Mouse (Mus musculus) layer of hippocampus, postnatal 36 days (tissue): ENCODE data around the gene Pias3. TPM values are rescaled to one million over a fixed set of nuclear protein-coding genes. Genes with fewer than 3 reads are reported as not detected.
"Not testable (repeated sequence)": the region's sequence is repeated elsewhere in the genome, so short reads cannot be mapped to it uniquely, and the experiment has no call there.

Experiments
- DNase-seq, 2 experiments: peaks; one replicate each; pipeline ENCODE4 v3.0.0; 2022
- total RNA-seq, 2 experiments: library from RNA; stranded (reverse); gene quantifications; 2 replicates each; pipeline ENCODE4 v1.2.3; 2021

Pias3 gene
- total RNA-seq = 10 to 100 TPM; 26.1 to 27.5 TPM

DNA sequence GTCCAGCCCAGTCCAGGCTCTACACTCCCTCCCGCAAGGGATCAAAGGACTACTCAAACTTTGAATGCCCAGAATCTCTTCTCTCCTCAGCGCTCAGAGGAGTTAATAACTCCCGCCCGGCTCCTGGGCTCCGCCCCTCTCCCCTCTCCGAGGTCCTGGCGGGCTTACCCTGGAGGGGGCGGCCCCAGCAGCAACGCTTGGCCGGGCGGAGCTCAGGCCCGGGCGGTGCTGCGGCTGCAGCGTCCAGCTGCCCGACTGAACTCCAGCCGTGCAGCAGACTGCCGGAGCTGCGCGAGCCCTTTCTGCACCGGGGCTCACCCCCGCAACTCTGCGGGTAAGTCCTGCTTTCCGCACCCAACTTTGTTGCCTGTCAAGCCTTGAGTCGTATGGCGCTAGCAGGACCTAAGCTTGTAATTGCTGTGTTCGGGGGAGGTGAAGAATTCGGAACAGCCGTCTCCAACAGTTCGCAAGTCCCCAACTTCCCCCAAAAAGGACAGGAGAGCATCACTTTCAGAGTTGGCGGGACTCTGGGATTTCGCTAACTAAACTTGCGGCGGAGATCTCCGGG, at the start of gene Pias3:
Gene Pias3, plus strand, starts transcription at position 187 of the 568 bp plus-strand sequence.
- DNase-seq = peak; percentile 55 to 72

DNA sequence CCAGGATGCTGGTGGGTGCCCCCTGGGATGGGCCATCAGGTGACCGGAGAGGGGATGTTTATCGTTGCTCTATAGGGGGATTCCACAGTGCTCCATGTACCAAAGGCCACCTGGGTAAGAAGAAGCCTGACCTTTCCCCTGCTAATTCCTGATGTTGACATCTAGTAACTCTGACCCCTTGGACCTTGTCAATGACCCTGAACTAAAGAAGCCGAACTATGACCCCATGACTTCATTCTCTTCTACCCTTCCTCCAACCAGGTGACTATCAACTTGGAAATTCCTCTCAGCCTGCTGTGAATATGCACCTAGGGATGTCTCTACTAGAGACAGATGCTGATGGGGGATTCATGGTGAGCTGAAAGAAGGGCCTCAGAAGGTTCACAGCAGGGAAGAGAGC, 48.8 kb upstream of the Pias3 start:
- DNase-seq = no peak

DNA sequence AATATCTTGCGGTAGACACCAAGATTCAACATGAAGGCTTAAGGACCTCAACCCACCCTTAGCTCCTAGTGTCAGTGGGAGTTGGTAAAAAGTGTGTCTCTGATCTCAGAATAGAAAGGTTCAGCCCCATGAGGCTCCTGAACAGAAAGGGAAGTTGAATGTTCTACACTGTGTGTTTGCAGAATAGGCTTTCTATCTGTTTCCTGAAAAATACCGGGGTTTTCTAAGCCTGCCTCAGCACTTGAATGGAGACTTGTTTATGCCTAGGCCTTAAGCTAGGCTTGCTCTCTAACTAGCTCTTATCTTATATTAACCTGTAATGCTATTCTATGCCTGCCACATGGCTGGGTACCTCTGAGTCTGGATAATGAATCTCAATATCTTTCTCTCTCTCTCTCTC, 35.3 kb upstream of the Pias3 start:
- no peak for DNase-seq

DNA sequence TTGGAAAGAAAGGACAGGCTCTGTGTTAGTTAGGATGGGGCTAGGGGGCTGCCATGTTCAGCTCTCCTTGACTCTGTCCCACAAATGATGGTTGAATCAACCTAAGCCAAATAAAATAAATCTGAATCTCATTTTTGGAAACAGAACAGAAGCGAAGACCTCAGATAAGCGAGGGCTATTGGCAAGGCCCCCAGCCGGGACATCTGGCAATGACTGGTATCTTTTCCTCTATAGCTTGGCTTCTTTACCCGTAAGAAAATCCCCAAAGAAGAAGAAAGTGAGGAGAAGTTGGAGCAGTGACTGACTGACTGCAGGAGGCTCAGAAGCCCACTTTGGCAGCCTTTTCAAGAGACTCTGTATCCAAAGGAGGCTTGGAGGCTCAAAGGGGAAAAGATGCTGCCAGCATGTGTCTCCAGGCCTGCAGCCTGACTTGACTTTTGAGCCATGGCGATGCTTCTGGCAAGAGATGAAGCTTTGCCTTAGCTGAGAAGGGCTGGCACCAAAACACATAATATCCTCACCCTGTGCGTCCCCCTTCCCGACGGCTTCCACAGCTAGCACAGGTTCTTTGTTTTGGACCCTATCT, 33.4 kb upstream of the Pias3 start:
- DNase-seq = no peak

DNA sequence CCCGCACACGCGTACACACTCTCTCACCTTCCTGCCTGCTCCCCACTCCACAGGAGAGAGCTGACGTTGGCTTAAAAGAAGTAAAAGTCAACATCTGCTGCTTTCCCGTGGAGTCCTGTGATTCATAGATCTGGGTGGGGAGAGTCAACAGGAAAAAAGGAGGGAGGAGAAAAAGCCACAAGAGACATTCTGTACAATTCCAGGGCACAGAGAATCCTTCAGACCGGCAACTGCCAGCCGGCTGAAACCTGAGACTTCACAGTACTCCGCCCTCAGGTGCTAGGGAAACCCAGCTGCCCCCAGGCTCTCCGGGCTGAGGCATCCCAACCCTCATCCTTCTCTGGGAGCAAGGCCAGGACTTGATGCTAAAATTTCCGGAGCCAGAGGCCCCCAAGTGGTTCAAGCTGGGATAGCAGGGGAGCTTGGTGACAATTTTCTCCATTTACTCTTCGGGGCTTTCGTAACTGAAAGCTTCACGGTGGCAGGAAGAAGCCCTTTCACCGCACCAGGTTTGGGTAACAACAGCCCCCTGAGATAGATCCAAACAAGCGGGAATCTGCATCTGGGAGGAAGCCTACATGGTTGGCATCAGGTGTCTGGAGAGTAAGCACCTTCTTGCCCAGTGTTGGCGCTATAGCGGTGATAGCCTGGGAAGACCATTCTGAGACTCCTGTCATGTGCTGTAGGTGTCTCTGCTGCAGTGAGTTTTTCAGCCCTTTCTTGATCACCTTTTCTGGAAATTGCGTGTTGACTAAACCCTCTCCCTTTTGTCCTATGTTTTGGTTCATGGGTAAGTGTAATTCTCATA, 32.5 kb upstream of the Pias3 start:
- peak; percentile 82 to 86 for DNase-seq

DNA sequence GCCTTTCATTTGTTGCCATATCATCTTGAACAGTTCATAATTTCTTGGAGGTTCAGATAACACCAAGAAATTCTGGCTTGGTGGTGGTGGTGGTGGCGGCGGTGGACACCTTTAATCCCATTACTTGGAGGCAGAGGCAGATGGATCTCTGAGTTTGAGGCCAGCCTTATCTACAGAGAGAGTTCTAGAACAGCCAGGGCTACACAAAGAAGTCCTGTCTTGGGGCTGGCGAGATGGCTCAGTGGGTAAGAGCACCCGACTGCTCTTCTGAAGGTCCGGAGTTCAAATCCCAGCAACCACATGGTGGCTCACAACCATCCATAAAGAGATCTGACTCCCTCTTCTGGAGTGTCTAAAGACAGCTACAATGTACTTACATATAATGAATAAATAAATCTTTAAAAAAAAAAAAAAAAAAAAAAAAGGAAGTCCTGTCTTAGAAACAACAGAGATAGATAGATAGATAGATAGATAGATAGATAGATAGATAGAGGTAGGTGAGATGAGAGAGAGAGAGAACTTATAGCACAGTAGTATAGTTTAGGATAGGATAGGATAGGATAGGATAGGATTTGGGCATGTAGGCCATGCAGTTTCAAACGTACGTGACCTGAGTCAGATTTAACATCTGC, 30.3 kb upstream of the Pias3 start:
- not testable (repeated sequence) for DNase-seq

DNA sequence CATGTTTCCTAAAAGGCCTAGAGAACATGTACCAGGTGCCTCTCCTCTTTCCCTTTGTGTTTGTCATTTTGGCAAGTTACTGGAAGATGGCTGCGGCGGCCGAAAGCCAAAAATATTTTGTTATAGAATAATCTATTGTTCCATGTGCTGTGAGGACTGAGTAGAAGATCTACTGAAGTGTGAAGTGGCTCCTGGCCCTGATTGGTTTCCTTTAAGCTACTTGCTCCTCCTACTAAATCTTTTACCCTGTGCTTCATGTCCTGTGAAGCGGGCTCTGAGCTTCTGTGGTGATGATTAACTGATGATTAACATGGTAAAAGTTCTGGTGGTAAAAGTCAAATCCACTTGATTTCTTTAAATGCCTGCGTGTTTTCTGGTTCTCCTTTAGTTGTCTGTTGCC, 29.3 kb upstream of the Pias3 start:
- no peak for DNase-seq

DNA sequence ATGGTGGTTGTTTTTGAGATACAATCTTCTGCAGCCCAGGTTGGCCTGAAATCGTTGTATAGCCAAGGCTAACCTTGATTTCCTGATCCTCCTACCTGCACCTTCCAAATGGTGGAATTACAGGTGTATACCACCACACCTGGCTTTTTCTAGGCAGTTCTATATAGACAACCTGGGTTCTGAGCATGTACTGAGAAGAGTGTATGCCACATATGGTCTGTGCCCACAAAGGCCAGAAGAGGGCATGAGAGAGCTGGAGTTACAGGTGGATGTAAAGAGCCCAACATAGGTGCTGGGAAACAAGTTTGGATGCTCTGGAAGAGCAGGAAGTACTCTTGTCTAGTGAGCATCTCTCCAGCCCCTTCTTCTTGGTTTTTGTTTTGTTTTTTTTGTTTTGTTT, 28.9 kb upstream of the Pias3 start:
- DNase-seq = no peak

DNA sequence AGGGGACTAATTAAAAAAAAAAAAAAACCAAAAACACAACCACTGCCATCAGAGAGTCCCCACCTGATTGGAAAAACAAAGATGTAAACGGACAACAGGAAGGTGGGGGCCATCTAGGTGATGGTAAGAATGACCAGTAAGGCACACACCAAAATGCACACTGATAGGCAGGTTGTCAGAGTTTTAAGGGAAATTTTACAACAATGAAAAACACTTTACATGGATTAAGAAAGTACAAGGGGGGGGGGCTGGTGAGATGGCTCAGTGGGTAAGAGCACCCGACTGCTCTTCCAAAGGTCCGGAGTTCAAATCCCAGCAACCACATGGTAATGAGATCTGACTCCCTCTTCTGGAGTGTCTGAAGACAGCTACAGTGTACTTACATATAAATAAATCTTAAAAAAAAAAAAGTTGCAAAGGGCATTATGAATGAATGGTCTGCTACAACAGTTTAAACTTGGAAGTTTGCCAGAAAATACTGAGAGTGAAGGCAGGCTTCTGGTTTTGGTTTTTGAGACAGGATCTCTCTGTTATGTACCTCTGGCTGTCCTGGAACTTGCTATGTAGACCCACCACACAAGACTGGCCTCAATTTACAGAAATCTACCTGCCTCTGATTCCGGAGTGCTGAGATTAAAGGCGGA, 27.6 kb upstream of the Pias3 start:
- DNase-seq = no peak

DNA sequence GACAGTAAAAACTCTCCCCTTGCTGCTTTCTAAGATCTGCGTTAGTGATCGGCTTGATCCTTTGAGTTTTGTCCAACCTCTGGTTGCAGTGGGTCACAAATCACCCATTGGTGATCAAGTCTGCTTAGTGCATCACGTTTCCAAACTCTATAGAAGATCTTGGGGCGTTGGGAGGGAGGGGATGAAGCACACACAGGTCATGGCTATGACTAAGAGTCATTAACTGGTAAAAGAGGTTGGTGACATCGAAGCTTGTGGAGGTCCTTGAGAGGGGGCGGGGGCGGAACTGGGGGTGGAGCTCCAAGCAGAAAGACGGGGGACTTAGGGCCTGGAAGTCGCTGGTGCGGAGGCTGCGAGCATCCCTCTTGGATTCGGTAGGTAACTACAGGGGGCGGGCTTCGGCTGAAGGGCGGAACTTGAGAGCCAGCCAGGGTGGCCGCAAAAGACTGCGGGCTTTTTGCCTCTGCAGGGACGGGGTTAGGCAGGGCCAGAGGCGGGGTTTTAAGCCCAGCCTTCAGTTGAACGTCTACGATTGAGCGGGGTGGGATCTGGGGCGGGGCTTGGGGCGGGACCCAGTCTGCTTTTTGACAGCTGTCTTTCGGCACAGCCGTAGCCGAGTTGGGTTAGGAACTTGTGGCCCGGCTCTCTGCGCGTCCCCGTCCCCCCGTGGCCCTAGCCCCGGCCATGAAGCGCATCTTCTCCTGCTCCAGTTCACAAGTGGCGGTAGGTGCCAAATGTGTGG, 26.3 kb upstream of the Pias3 start, which contains the start of gene Ankrd35:
Gene Ankrd35, plus strand, starts transcription at position 405 of the 742 bp plus-strand sequence.
- DNase-seq = peak; percentile 71 to 75

DNA sequence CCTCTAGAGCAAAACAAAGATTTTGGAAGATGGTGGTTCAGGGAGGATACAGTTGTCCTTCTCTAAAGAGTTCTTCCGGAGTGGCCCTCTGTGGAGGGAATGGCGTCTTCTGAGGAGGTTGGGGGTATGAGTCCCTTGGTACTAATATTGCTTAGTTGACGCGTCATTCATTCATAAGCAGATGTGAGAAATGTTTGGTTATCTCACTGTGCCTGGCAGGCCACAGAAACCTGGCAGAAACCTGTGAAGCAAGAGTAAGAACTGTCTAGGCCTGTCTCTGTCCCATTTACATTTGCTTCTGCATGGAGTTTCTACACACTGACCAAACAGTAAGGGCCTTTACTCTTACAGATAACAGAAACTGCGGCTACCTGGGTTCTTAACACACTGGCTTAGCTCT, 24.7 kb upstream of the Pias3 start:
- DNase-seq = no peak

DNA sequence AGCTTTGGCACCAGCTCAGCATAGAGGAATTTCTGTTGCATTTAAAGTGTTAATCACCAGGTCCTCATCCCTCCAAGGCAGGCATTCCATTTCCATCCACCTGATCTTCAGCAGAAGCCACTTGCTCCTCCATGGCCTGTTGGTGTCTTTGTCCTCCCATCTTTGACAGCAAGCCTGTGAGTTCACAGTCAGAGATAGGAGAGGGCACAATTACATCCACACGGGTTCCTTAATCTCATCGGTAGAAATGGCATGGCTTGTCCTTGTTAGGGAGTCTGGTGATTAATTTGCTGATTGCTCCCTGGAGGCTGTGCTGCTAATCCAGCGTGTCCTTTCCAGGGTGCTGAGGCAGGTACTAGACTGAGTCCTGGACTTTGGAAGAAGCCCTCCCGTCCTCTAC, 22.7 kb upstream of the Pias3 start:
- no peak for DNase-seq

DNA sequence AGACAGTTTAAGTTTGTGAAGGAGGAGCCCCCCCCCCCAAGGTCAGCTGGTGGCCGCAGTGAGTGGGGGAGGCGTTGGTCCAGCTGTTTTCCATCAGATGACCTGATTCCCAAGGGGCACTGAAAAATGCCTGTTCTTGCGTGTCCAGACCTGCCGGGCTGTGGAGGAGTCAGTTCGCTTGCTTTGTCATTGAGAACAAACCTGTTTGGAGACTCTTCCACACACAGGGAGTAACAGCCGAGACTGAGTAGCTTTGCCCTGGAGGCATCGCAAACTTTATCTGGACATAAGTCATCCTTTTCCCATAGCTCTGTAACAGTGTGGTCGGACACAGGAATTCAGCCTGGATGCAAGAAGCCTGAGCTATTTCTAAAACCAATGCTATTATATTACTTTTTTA, 21.7 kb upstream of the Pias3 start:
- no peak for DNase-seq

DNA sequence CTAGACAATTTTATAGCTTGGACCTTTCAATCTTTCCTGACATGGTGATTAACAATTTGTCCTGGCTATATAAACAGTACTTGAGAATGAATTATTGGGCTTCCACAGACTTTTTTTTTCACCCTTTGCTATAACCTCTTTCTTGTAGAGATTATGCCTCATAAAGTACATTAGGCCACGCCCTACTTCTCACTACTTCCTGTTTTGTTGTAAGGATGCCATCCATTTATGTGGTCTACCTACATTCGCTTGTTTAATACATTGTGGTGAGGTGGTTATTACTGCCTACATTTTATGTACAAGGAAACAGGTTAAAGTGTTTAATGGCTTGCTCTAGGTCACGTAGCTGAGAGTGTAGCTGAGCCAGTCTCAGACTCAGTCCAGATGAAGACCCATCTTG, 21.0 kb upstream of the Pias3 start:
- DNase-seq = no peak

DNA sequence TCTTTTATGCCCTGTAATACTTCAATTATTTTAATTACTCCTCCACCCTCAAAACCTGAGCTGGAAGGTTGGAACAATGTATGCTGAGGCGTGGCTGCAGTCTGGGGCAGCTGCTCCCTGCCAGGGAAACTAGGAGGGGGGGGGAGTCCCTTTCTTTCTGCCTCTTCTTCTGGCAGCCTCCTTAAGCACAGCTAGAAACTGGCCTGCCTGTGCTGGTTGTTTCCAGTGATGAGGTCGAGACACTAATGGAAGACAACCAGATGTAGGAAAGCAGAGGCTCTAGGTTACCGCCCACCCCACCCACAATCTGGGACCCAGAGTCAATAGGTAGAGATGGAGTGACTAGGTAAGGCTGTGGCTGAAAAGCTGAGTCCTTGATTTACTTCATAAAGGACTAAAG, 20.5 kb upstream of the Pias3 start:
- no peak for DNase-seq

DNA sequence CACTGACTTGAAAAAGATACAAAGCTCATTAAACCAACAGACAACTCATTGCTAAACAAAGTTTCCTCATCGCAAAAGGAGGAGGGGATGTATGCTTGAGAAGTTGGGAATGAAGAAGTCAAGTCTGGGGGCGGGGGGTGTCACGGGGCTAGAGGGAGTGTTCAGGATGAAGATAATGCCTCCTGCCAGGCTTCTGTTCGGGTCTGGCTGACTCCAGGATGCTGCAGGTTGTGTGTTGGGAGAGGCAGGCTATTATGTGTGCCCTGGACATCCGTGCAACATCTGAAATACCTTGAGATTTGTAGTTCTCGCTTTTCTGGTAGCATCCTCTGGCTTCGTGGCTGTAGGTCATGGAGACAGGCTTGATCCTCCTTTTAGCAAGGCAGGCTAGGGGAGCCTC, 17.7 kb upstream of the Pias3 start:
- DNase-seq = no peak

DNA sequence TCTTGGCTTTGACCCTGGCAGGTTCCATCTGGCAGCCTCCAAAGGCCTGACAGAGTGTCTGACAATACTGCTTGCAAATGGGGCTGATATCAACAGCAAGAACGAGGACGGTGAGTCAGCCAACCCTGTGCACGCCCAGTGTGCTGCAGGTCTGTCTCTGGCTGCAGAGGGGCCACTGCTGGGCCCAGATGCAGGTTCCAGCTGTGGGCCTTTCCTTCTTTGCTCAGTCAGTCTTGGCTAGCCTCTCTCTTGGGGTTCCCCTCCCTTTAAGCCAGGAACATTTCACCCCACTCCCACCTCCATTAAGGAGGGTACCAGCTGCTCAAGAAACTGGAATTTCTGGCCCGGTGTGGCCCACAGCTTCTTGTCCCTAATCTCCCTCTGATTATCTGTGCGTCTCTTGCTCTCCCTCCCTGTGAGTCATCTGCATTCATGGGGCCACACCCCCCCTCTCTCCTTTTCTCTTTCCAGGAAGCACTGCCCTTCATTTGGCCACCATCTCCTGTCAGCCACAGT, 17.0 kb upstream of the Pias3 start:
- no peak for DNase-seq

DNA sequence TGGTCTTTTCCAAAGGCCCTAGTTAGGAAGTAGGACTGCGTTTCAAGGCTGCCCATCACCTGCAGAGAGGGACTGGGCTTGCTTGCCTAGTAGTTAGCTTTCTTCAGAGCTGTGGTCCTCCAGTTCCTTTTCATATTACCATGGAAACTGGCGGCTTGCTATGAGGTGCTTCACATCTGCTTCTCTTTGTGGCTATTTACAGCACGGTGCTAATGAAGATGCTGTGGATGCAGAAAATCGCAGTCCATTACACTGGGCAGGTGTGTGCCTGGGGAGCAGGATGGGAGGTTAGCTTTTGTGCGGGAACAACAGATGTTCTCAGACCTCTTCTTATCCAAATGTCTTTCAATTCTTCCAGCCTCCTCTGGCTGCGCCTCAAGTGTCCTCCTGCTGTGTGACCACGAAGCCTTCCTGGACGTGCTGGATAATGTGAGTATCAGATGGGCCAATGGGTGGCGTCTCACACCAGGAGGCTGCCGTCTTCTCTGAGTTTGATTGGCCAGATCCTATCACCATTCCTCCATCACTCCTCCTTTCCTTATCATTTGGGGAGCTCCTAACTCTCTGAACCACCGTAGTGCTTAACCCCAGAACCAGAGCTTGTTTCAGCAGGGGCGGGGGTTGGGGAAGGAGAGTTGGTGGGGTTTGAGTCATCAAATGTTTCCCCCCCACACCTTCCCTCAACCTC, 15.8 kb upstream of the Pias3 start:
- no peak for DNase-seq

DNA sequence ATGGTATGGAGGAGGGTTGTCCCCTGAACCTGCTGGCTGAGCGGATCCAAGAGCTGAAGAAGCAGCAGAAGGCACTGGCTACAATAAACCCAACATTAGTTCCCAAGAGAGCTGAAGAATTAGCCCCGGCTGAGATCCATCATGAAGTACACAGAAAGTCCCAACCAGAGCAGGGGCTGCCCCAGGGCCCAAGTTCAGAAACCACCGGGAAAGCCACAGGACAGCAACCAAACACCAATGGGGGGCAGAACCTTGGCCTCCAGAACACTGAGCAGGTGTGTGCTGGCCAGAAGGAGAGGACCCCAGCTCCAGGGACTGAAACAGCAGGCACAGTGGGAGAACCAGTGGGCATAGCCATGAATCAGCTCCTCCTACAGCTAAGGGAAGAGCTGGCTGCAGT, 12.7 kb upstream of the Pias3 start:
- DNase-seq = no peak

DNA sequence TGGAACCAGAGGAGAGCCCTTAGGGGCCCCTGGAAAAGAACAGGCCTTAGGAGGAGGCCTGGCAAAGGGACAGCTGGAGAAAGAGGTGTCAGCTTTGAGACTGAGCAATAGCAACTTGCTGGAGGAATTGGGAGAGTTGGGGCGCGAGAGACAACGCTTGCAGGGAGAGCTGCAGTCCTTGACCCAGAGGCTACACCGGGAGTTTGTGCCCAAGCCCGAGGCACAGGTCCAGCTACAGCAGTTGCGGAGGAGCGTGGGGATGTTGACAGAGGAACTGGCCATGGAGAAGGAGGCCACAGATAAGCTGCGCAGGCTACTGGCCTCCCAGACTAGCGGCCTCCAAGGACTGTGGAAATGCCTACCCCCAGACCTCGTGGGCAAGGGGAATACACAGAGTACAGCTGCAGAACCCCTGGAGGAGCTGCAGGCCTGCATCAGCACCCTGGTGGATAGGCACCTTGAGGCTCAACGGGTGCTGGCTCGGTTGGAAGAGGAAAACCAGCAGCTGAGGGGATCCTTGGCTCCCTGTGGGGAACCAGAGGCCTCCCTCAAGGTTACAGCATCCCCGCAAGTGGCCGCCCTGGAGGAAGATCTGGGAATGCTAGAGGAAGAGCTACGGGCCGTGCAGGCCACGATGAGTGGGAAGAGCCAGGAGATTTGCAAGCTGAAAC, 11.9 kb upstream of the Pias3 start:
- no peak for DNase-seq

DNA sequence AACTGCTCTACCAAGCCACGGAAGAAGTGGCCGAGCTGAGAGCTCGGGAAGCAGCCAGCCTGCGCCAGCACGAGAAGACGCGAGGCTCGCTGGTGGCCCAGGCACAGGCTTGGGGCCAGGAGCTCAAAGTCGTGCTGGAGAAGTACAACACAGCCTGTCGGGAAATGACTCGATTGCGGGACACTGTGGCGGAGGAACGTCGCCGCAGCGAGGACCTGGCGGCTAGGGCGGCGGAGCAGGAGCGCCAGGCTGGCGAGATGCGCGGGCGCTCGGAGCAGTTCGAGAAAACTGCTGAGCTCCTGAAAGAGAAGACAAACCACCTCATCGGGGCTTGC, 11.4 kb upstream of the Pias3 start:
- no peak for DNase-seq
